Mouse (Mus musculus): ENCODE results near the gene Ptpn3. TPM values are rescaled to one million over a fixed set of nuclear protein-coding genes. Genes with fewer than 3 reads are reported as not detected.

The Ptpn3 gene
- polyA plus RNA-seq, 1 experiment from 2014 or later: 4.4 TPM

- H3K9me3 ChIP-seq (ENCODE audit: low read depth, low read length): no peaks in the 10 kb centered on the region
- 53% methylated on average over 5 of the region's 5 CpGs for WGBS
- peak; percentile 57 for DNase-seq
These were observed 65.1 kb downstream of the Ptpn3 start for GRCm38 (mm10) chr4:57236513-57236912.

GRCm38 (mm10) chr4:57235741-57236140 is 65.9 kb downstream of the Ptpn3 start:
- no peak for DNase-seq
- WGBS: 78% methylated on average over 4 of the region's 4 CpGs
- H3K9me3 ChIP-seq (ENCODE audit: low read depth, low read length): no peaks in the 10 kb centered on the region
- no peak overlapping the region for H3K27ac ChIP-seq (ENCODE audit: low read depth)
- no peak for TF ChIP-seq CTCF (IDR thresholded peaks at IDR 0.05; ENCODE audit: low read depth)
- H3K27me3 ChIP-seq (ENCODE audit: insufficient read depth, low read length): no peaks in the 10 kb centered on the region
- H3K36me3 ChIP-seq (ENCODE audit: insufficient read depth): no peaks in the 10 kb centered on the region
- H3K9ac ChIP-seq: no peak overlapping the region
- H3K4me2 ChIP-seq: no peak overlapping the region
- no peak overlapping the region for H3K4me3 ChIP-seq (ENCODE audit: low read depth, low read length)
- no peak for ATAC-seq (ENCODE audit: insufficient read depth)
- H3K4me1 ChIP-seq (ENCODE audit: insufficient read depth): peaks cover 2% of the 10 kb centered on the region; the same call in 1 of the 2 replicates

More at GRCm38 (mm10) chr4:57236513-57236912, 65.1 kb downstream of the Ptpn3 start:
- Histone ChIP-seq H3K4me3 (ENCODE audit: low read depth, low read length) (no peak overlapping the region), H3K4me2 (no peak overlapping the region), H3K36me3 (ENCODE audit: insufficient read depth) (no peaks in the 10 kb centered on the region), H3K4me1 (ENCODE audit: insufficient read depth) (peaks cover 2% of the 10 kb centered on the region; the same call in 1 of the 2 replicates), H3K27ac (ENCODE audit: low read depth) (no peak overlapping the region), H3K9ac (no peak overlapping the region), H3K27me3 (ENCODE audit: insufficient read depth, low read length) (no peaks in the 10 kb centered on the region)
- no peak for ATAC-seq (ENCODE audit: insufficient read depth)
- TF ChIP-seq CTCF (IDR thresholded peaks at IDR 0.05; ENCODE audit: low read depth): no peak

GRCm38 (mm10) chr4:57234348-57234747 is 67.3 kb downstream of the Ptpn3 start:
- no peak for DNase-seq
- H3K4me1 ChIP-seq (ENCODE audit: insufficient read depth): no peaks in the 10 kb centered on the region
- WGBS: 65% methylated on average over 7 of the region's 7 CpGs

GRCm38 (mm10) chr4:57232439-57232838 is 69.2 kb downstream of the Ptpn3 start:
- no peak overlapping the region for H3K27ac ChIP-seq (ENCODE audit: low read depth)
- no peak overlapping the region for H3K4me3 ChIP-seq (ENCODE audit: low read depth, low read length)
- H3K36me3 ChIP-seq (ENCODE audit: insufficient read depth): no peaks in the 10 kb centered on the region
- no peak overlapping the region for H3K4me2 ChIP-seq
- no peak overlapping the region for H3K9ac ChIP-seq
- DNase-seq: no peak
- no peak for ATAC-seq (ENCODE audit: insufficient read depth)
- no peaks in the 10 kb centered on the region for H3K27me3 ChIP-seq (ENCODE audit: insufficient read depth, low read length)
- no peak for TF ChIP-seq CTCF (IDR thresholded peaks at IDR 0.05; ENCODE audit: low read depth)
- H3K9me3 ChIP-seq (ENCODE audit: low read depth, low read length): no peaks in the 10 kb centered on the region
- 89% methylated on average over 8 of the region's 8 CpGs for WGBS
- H3K4me1 ChIP-seq (ENCODE audit: insufficient read depth): no peaks in the 10 kb centered on the region

More at GRCm38 (mm10) chr4:57234348-57234747, 67.3 kb downstream of the Ptpn3 start:
- H3K27me3 ChIP-seq (ENCODE audit: insufficient read depth, low read length): no peaks in the 10 kb centered on the region
- no peak overlapping the region for H3K4me3 ChIP-seq (ENCODE audit: low read depth, low read length)
- no peak overlapping the region for H3K9ac ChIP-seq
- no peak overlapping the region for H3K27ac ChIP-seq (ENCODE audit: low read depth)
- no peaks in the 10 kb centered on the region for H3K9me3 ChIP-seq (ENCODE audit: low read depth, low read length)
- ATAC-seq (ENCODE audit: insufficient read depth): no peak
- H3K36me3 ChIP-seq (ENCODE audit: insufficient read depth): no peaks in the 10 kb centered on the region
- no peak for TF ChIP-seq CTCF (IDR thresholded peaks at IDR 0.05; ENCODE audit: low read depth)
- H3K4me2 ChIP-seq: no peak overlapping the region

- no peak overlapping the region for H3K9ac ChIP-seq
- TF ChIP-seq CTCF (IDR thresholded peaks at IDR 0.05; ENCODE audit: low read depth): no peak
These were observed 70.3 kb downstream of the Ptpn3 start for GRCm38 (mm10) chr4:57231323-57231722.

GRCm38 (mm10) chr4:57230341-57230740 is 71.3 kb downstream of the Ptpn3 start:
- no peaks in the 10 kb centered on the region for H3K9me3 ChIP-seq (ENCODE audit: low read depth, low read length)
- no peak for DNase-seq
- H3K27me3 ChIP-seq (ENCODE audit: insufficient read depth, low read length): no peaks in the 10 kb centered on the region
- H3K9ac ChIP-seq: no peak overlapping the region
- no peaks in the 10 kb centered on the region for H3K36me3 ChIP-seq (ENCODE audit: insufficient read depth)
- H3K4me1 ChIP-seq (ENCODE audit: insufficient read depth): no peaks in the 10 kb centered on the region
- no peak overlapping the region for H3K4me2 ChIP-seq
- WGBS: 81% methylated on average over 7 of the region's 7 CpGs
- no peak for TF ChIP-seq CTCF (IDR thresholded peaks at IDR 0.05; ENCODE audit: low read depth)
- no peak overlapping the region for H3K4me3 ChIP-seq (ENCODE audit: low read depth, low read length)
- ATAC-seq (ENCODE audit: insufficient read depth): no peak
- H3K27ac ChIP-seq (ENCODE audit: low read depth): no peak overlapping the region

More at GRCm38 (mm10) chr4:57231323-57231722, 70.3 kb downstream of the Ptpn3 start:
- Histone ChIP-seq H3K4me3 (ENCODE audit: low read depth, low read length) (no peak overlapping the region), H3K27ac (ENCODE audit: low read depth) (no peak overlapping the region), H3K9me3 (ENCODE audit: low read depth, low read length) (no peaks in the 10 kb centered on the region), H3K27me3 (ENCODE audit: insufficient read depth, low read length) (no peaks in the 10 kb centered on the region), H3K4me1 (ENCODE audit: insufficient read depth) (no peaks in the 10 kb centered on the region), H3K4me2 (no peak overlapping the region), H3K36me3 (ENCODE audit: insufficient read depth) (no peaks in the 10 kb centered on the region)
- WGBS: 54% methylated on average over 9 of the region's 9 CpGs
- DNase-seq (peak; percentile 51), ATAC-seq (ENCODE audit: insufficient read depth) (no peak)

GRCm38 (mm10) chr4:57228601-57229520 is 72.8 kb downstream of the Ptpn3 start:
- TF ChIP-seq CTCF (IDR thresholded peaks at IDR 0.05; ENCODE audit: low read depth): no peak
- 0 out of 2 replicates have a peak, but pooled peaks cover 4% of the 10 kb centered on the region for H3K36me3 ChIP-seq (ENCODE audit: insufficient read depth)
- no peak overlapping the region for H3K4me3 ChIP-seq (ENCODE audit: low read depth, low read length)
- H3K4me2 ChIP-seq: no peak overlapping the region
- no peak overlapping the region for H3K27ac ChIP-seq (ENCODE audit: low read depth)
- H3K9me3 ChIP-seq (ENCODE audit: low read depth, low read length): no peaks in the 10 kb centered on the region
- H3K27me3 ChIP-seq (ENCODE audit: insufficient read depth, low read length): no peaks in the 10 kb centered on the region
- DNase-seq (no peak), ATAC-seq (ENCODE audit: insufficient read depth) (no peak)
- H3K9ac ChIP-seq: no peak overlapping the region
- 65% methylated on average over 18 of the region's 18 CpGs for WGBS
- H3K4me1 ChIP-seq (ENCODE audit: insufficient read depth): no peaks in the 10 kb centered on the region

Data from lung, embryonic 14.5 days (tissue).